Mouse (Mus musculus): ENCODE data around the gene Grap.

DNA sequence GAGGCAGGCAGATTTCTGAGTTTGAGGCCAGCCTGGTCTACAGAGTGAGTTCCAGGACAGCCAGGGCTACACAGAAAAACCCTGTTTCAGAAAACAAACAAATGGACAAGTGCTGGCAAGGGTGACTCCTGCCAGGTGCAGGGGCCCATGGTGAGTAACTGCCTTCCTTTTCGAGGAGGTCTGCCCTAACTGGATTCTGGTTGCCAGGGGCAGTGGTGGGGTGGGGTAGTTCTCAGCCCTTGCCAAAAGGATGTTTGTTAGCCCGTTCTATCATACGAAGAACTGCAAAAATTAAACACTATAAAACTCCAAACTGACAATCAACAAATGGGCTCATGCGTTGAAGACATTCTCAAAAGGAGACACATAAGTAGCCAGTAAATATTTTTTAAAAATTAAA, 3.4 kb upstream of the Grap start:
- no peak for TF ChIP-seq CTCF (IDR thresholded peaks at IDR 0.05; ENCODE audit: control insufficient read depth, insufficient read depth, insufficient read length)
- TF ChIP-seq MAX (IDR thresholded peaks at IDR 0.05) = no peak
- no peak for TF ChIP-seq FOSL1 (IDR thresholded peaks at IDR 0.05; ENCODE audit: insufficient read depth, low read length, poor library complexity, severe bottlenecking)
- TF ChIP-seq MYOG (IDR thresholded peaks at IDR 0.05; ENCODE audit: control insufficient read depth, extremely low read depth, insufficient read length) = no peak
- TF ChIP-seq CEBPB (IDR thresholded peaks at IDR 0.05; ENCODE audit: low read depth) = no peak
- no peak for TF ChIP-seq USF1 (IDR thresholded peaks at IDR 0.05; ENCODE audit: low read depth)
